Mouse (Mus musculus): ENCODE data around the gene Pskh1.

GRCm38 (mm10) chr8:105949350-105949749, 49.1 kb downstream of the Pskh1 start:
- TF ChIP-seq EP300 (IDR thresholded peaks at IDR 0.05) (no peak), CTCF (IDR thresholded peaks at IDR 0.05) (no peak)

All from lung, postnatal 0 days (tissue).